Mouse (Mus musculus) gastrocnemius, postnatal 14 days (tissue): ENCODE data around the gene Tigit. TPM values are rescaled to one million over a fixed set of nuclear protein-coding genes. Genes with fewer than 3 reads are reported as not detected.

Experiments
- DNase-seq: peaks from one replicate; pipeline ENCODE4 v3.0.0; 2021; ENCODE audit warnings: mixed read lengths
- intact Hi-C: fragments of 180-260 bp; cut with DNase I; formaldehyde crosslinking; loops from one replicate; pipeline ENCODE4 v1.15.1; 2025; ENCODE audit warnings: low total_unique reads
- long read RNA-seq, 2 experiments: library from polyadenylated mRNA; stranded (forward); transcript quantifications; one replicate each; pipeline ENCODE4 v2.0.0; 2021
- total RNA-seq, 2 experiments: library from RNA; stranded (reverse); gene quantifications; 2 replicates each; pipeline ENCODE4 v1.2.3; 2021

The Tigit gene
- total RNA-seq, result not detected
- long read RNA-seq, experiment 1, result 0 reads
- long read RNA-seq, experiment 2, result 0 reads

GRCm38 (mm10) chr16:43663978-43664579 is at the start of gene Tigit:
Gene Tigit, minus strand, starts transcription at chr16:43664146.
- intact Hi-C loops, result no loop called here

GRCm38 (mm10) chr16:43711361-43711760 is 47.4 kb upstream of the Tigit start:
- DNase-seq, result no peak
- intact Hi-C loops, result no loop called here

More at GRCm38 (mm10) chr16:43663978-43664579, at the start of gene Tigit:
- no peak for DNase-seq

GRCm38 (mm10) chr16:43710651-43711050 is 46.7 kb upstream of the Tigit start:
- intact Hi-C loops, result no loop called here

GRCm38 (mm10) chr16:43710134-43710475 is 46.2 kb upstream of the Tigit start:
- intact Hi-C loops, result no loop called here
- no peak for DNase-seq

More at GRCm38 (mm10) chr16:43710651-43711050, 46.7 kb upstream of the Tigit start:
- DNase-seq, result peak; percentile 28

- intact Hi-C loops, result no loop called here
Measured at GRCm38 (mm10) chr16:43709432-43710133, 45.6 kb upstream of the Tigit start.

GRCm38 (mm10) chr16:43709062-43709413 is 45.1 kb upstream of the Tigit start:
- intact Hi-C loops, result no loop called here
- no peak for DNase-seq

More at GRCm38 (mm10) chr16:43709432-43710133, 45.6 kb upstream of the Tigit start:
- DNase-seq, result no peak

- no peak for DNase-seq
- intact Hi-C loops, result no loop called here
Measured at GRCm38 (mm10) chr16:43708335-43709061, 44.6 kb upstream of the Tigit start.

- DNase-seq, result no peak
- intact Hi-C loops, result no loop called here
Measured at GRCm38 (mm10) chr16:43701765-43702504, 38.0 kb upstream of the Tigit start.

GRCm38 (mm10) chr16:43700575-43700974 is 36.6 kb upstream of the Tigit start:
- DNase-seq, result no peak
- intact Hi-C loops, result no loop called here

- DNase-seq, result no peak
- intact Hi-C loops, result no loop called here
Measured at GRCm38 (mm10) chr16:43698735-43699649, 35.0 kb upstream of the Tigit start.

GRCm38 (mm10) chr16:43697772-43698171 is 33.8 kb upstream of the Tigit start:
- no peak for DNase-seq

GRCm38 (mm10) chr16:43695852-43696251 is 31.9 kb upstream of the Tigit start:
- DNase-seq, result no peak
- intact Hi-C loops, result no loop called here

More at GRCm38 (mm10) chr16:43697772-43698171, 33.8 kb upstream of the Tigit start:
- intact Hi-C loops, result no loop called here

- intact Hi-C loops, result no loop called here
- no peak for DNase-seq
Measured at GRCm38 (mm10) chr16:43694104-43694503, 30.2 kb upstream of the Tigit start.

- intact Hi-C loops, result no loop called here
- no peak for DNase-seq
Measured at GRCm38 (mm10) chr16:43692611-43693010, 28.7 kb upstream of the Tigit start.

- intact Hi-C loops, result no loop called here
- no peak for DNase-seq
Measured at GRCm38 (mm10) chr16:43691741-43692140, 27.8 kb upstream of the Tigit start.

GRCm38 (mm10) chr16:43690912-43691311 is 27.0 kb upstream of the Tigit start:
- intact Hi-C loops, result no loop called here
- DNase-seq, result no peak

- intact Hi-C loops, result no loop called here
- no peak for DNase-seq
Measured at GRCm38 (mm10) chr16:43690211-43690690, 26.3 kb upstream of the Tigit start.

- intact Hi-C loops, result no loop called here
- DNase-seq, result no peak
Measured at GRCm38 (mm10) chr16:43687968-43688367, 24.0 kb upstream of the Tigit start.

GRCm38 (mm10) chr16:43674400-43674799 is 10.5 kb upstream of the Tigit start:
- DNase-seq, result no peak
- intact Hi-C loops, result no loop called here
